Mouse (Mus musculus) embryonic facial prominence, embryonic 14.5 days (tissue): ENCODE data around the gene Lrfn2. TPM values are rescaled to one million over a fixed set of nuclear protein-coding genes. Genes with fewer than 3 reads are reported as not detected.

Experiments used
- ATAC-seq: fragments of 200-750 bp; cut with Nextera tagmentation; 2 replicates; pipeline ENCODE4 v1.8.0; 2017; ENCODE audit warnings: low read depth, moderate number of reproducible peaks, moderate TSS enrichment
- DNase-seq: peaks from one replicate; pipeline ENCODE4 v3.0.0-alpha.2; 2015; ENCODE audit warnings: low spot score
- H3K27ac ChIP-seq: fragments of 300-500 bp; sonication (generic); replicated peaks from 2 replicates; pipeline ENCODE4 v1.5.1; 2014; ENCODE audit warnings: low read depth, mild to moderate bottlenecking, low read length, moderate library complexity
- H3K27me3 ChIP-seq: fragments of 300-500 bp; sonication (generic); replicated peaks from 2 replicates; pipeline ENCODE4 v1.6.1; 2014; ENCODE audit warnings: low read length; ENCODE audit not compliant: control insufficient read depth, insufficient read depth
- H3K36me3 ChIP-seq: fragments of 300-500 bp; sonication (generic); 2 replicates; pipeline ENCODE4 v1.6.1; 2014; ENCODE audit warnings: low read length, mixed read lengths; ENCODE audit not compliant: control insufficient read depth, insufficient read depth
- H3K4me1 ChIP-seq: fragments of 300-500 bp; sonication (generic); 2 replicates; pipeline ENCODE4 v1.6.1; 2014; ENCODE audit warnings: antibody characterized with exemption, low read length; ENCODE audit not compliant: control insufficient read depth, insufficient read depth
- H3K4me2 ChIP-seq: fragments of 300-500 bp; sonication (generic); 2 replicates; pipeline ENCODE4 v1.6.1; 2014; ENCODE audit warnings: low read depth, mild to moderate bottlenecking, low read length, moderate library complexity, mixed read lengths
- H3K4me3 ChIP-seq: fragments of 300-500 bp; sonication (generic); 2 replicates; pipeline ENCODE4 v1.5.1; 2014; ENCODE audit warnings: low read depth, mild to moderate bottlenecking, low read length
- H3K9ac ChIP-seq: fragments of 300-500 bp; sonication (generic); 2 replicates; pipeline ENCODE4 v1.6.1; 2014; ENCODE audit warnings: low read depth, mild to moderate bottlenecking, low read length, moderate library complexity, mixed read lengths
- H3K9me3 ChIP-seq: fragments of 300-500 bp; sonication (generic); 2 replicates; pipeline ENCODE4 v1.6.1; 2016; ENCODE audit warnings: low read length; ENCODE audit not compliant: control insufficient read depth
- WGBS: fragments of 180-500 bp; shearing (Covaris S2); extraction: QIAGEN DNeasy Blood & Tissue Kit; methylation state at CpG from one replicate; pipeline ENCODE4 v1.1.7; 2014; 5-methylcytosine and 5-hydroxymethylcytosine counted together
- polyA plus RNA-seq: library from polyadenylated mRNA; unstranded; fragments of >200 nt; fragmentation: Nextera tagmentation; extraction: Ambion mirVana; gene quantifications from 2 replicates; pipeline ENCODE4 v1.2.1, GENCODE M21; 2014

Gene Lrfn2
- polyA plus RNA-seq, 1 experiment from 2014 or later = 0.79 TPM

DNA sequence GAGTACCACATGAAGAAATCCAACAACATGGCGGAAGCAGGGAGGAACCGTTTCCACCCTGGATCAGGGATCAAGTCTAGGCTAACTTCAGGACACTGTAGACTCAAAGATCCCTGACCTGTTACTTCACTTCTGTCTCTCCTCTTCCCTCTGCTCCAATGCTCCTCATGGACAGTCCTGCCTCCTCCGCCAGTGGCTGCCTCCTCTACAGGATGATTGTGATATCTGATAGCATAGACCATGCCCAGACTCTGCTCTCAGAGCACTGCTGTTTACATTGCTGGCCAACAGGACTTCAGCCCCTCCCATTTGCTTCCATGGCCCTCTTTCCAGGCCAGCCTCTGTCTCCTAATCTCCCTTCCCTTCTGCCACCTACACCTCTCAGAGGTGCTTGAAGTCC is 132.9 kb downstream of the Lrfn2 start:
- H3K4me3 ChIP-seq = no peak overlapping the region
- no peaks in the 10 kb centered on the region for H3K9me3 ChIP-seq

DNA sequence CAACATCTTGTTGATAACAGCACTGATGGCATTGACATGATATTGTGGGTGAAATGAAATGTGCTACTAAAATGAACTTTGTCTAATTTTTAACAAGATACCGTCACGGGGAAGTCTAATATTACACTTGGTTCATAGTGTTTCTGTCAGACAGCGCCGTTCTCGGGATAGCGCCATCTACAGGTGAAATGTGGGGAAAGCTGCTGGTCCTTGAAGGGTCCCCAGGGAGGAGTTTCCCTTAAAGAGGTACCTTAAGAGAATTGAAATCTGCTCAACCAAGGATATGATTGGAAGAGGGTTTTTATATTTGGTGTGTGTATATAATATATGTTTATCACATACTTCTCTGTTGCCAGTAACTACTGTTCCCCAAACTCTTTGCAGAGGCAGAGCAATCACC is 134.6 kb downstream of the Lrfn2 start:
- no peaks in the 10 kb centered on the region for H3K27me3 ChIP-seq
- no peaks in the 10 kb centered on the region for H3K36me3 ChIP-seq
- H3K4me3 ChIP-seq = no peak overlapping the region
- WGBS = 62% methylated on average over 6 of the region's 6 CpGs
- H3K9me3 ChIP-seq = no peaks in the 10 kb centered on the region
- no peaks in the 10 kb centered on the region for H3K4me1 ChIP-seq
- no peak for ATAC-seq
- DNase-seq = no peak
- H3K27ac ChIP-seq = no peak overlapping the region
- no peak overlapping the region for H3K9ac ChIP-seq
- no peak overlapping the region for H3K4me2 ChIP-seq

More for the DNA sequence above, 132.9 kb downstream of the Lrfn2 start:
- DNase-seq (no peak), ATAC-seq (no peak)
- Histone ChIP-seq H3K9ac (no peak overlapping the region), H3K4me1 (no peaks in the 10 kb centered on the region), H3K27me3 (no peaks in the 10 kb centered on the region), H3K36me3 (no peaks in the 10 kb centered on the region), H3K4me2 (no peak overlapping the region), H3K27ac (no peak overlapping the region)
- WGBS = 84% methylated on average over 3 of the region's 3 CpGs

DNA sequence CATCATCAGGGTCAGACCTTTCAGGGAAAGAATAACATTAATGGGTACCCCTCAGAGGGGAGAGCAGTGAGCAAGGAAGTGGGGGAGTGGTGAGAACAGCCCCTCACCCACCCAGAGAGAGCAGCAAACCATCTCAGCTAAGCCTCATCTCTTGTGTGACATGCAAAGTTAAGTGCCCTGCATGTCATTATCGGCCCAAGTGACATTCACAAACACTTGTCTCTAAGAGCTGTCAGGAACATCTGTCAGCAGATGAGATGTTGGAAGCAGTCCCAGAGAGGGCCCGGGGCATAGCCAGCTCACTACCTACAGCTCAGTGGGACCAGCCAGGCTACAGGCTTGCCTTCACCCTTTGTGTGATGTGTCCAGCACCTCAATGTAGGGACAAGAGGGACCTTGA is 146.0 kb downstream of the Lrfn2 start:
- H3K4me3 ChIP-seq = no peak overlapping the region
- H3K4me1 ChIP-seq = no peaks in the 10 kb centered on the region
- peak; percentile 13 for DNase-seq
- no peak overlapping the region for H3K9ac ChIP-seq
- 59% methylated on average over 2 of the region's 2 CpGs for WGBS
- ATAC-seq = no peak
- H3K27me3 ChIP-seq = no peaks in the 10 kb centered on the region
- H3K36me3 ChIP-seq = no peaks in the 10 kb centered on the region
- no peak overlapping the region for H3K4me2 ChIP-seq
- H3K27ac ChIP-seq = no peak overlapping the region
- H3K9me3 ChIP-seq = no peaks in the 10 kb centered on the region

DNA sequence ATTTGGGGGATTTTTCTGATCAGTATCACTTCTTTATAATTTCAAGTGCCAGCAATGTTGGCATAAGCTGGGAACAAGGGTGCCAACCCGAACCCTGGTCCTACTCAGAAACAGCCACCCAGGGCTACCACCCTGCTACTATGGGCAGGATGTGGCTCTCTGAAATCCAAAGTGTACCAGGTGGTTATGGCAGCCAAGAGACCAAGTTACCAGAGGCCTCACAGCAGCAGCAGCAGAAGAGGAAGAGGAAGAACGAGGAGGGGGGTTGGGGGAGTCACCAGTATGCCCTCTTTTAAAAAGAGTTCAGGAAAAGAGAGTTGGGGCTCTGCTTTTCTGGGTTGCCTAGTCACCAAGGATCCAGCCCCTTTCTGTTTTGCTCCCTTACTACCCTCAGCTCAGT is 147.5 kb downstream of the Lrfn2 start:
- H3K9me3 ChIP-seq = no peaks in the 10 kb centered on the region
- H3K4me3 ChIP-seq = no peak overlapping the region
- no peaks in the 10 kb centered on the region for H3K27me3 ChIP-seq
- ATAC-seq (no peak), DNase-seq (no peak)
- H3K9ac ChIP-seq = no peak overlapping the region
- 52% methylated on average over 2 of the region's 2 CpGs for WGBS
- H3K36me3 ChIP-seq = no peaks in the 10 kb centered on the region
- no peak overlapping the region for H3K4me2 ChIP-seq
- no peaks in the 10 kb centered on the region for H3K4me1 ChIP-seq
- H3K27ac ChIP-seq = no peak overlapping the region

DNA sequence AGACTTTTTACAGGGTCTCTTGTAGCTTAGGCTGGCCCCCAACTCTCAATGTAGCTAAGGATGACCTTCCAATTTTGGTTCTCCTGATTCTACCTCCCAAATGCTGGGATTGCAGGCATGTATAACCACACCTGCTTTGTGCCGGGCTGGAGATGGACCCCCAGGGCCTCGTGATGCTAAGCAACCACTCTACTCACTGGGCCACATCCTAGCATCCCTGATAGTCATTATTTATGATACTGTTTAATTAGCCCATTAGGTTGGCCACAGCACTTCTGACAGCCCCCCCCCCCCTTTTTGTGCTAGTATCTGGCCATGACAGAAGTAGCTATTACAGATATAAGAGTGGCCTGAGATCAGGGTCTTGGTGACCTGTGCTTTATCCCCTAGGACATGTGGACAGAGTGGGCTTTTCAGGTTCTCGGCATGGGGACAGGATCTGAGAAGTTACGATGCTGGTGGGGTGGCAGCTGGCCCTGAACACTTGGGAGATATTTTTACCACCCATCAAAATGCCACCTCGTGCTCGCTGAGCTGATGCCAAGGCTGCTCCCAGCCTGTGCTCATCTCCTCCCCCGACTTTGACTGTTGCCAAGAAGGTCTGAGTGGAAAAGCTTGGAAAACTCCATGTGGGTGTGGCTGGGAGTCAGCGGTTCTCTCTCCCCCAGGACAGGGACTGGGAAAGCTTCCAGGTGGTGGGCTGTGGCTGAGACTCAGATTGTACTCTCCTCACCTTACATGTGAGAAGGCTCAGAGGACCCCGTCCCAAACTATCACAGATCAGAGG is 151.6 kb downstream of the Lrfn2 start:
- Histone ChIP-seq H3K9ac (no peak overlapping the region), H3K27ac (no peak overlapping the region), H3K27me3 (no peaks in the 10 kb centered on the region), H3K4me2 (no peak overlapping the region), H3K4me1 (no peaks in the 10 kb centered on the region), H3K36me3 (no peaks in the 10 kb centered on the region), H3K4me3 (no peak overlapping the region), H3K9me3 (no peaks in the 10 kb centered on the region)
- ATAC-seq (no peak), DNase-seq (peak; percentile 53)
- 64% methylated on average over 9 of the region's 9 CpGs for WGBS

DNA sequence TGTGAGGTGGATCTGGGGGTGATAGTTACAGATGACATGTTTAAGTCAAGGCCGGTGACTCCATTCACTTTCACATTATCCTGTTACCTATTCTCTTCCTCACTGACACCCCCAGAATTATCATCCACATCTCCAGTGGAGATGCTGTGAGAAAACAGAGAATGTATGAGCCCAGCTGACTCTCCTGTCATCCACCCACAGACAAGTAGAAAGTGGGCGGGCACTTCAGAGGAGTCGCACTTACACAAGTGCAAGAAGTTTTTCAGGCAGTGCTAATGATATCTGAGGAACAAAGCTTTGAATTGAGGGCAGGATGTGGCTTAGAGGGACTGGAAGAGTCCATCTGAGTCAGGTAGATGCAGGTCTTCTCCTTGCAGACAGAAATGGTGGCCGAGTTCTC is 152.9 kb downstream of the Lrfn2 start:
- DNase-seq = no peak
- no peak overlapping the region for H3K4me2 ChIP-seq
- no peak overlapping the region for H3K9ac ChIP-seq
- H3K4me1 ChIP-seq = no peaks in the 10 kb centered on the region
- ATAC-seq = no peak
- H3K4me3 ChIP-seq = no peak overlapping the region
- 83% methylated on average over 4 of the region's 4 CpGs for WGBS
- no peaks in the 10 kb centered on the region for H3K36me3 ChIP-seq
- no peak overlapping the region for H3K27ac ChIP-seq
- 0 out of 2 replicates have a peak, but pooled peaks cover 5% of the 10 kb centered on the region for H3K9me3 ChIP-seq
- no peaks in the 10 kb centered on the region for H3K27me3 ChIP-seq

DNA sequence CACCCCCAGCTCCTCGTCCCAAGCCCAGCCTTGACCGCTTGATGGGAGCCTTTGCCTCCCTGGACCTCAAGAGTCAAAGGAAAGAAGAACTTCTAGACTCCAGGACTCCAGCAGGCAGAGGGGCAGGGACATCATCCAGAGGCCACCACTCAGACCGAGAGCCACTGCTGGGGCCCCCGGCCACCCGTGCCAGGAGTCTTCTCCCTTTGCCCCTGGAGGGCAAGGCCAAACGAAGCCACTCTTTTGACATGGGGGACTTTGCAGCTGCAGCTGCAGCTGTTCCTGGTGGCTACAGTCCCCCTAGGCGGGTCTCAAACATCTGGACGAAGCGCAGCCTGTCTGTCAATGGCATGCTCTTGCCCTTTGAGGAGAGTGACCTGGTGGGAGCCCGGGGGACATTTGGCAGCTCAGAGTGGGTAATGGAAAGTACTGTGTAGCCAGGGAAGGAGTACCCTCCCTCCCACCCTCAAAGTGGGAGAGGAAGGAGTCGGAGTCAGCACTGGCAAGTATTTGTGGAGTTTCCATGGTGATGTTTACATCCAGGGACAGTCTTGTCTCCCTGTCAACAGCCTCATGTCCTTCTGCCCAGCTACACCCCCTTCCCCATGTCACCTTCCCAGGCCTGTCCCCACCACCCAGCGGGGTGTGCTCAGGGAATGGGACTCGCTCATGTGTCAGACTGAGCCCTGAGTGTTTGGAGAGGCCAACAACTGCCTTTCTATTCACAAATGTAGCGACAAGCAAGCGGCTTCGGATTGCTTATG is 164.8 kb downstream of the Lrfn2 start:
- no peak overlapping the region for H3K27ac ChIP-seq
- H3K9ac ChIP-seq = no peak overlapping the region
- no peaks in the 10 kb centered on the region for H3K9me3 ChIP-seq
- no peaks in the 10 kb centered on the region for H3K4me1 ChIP-seq
- no peak overlapping the region for H3K4me2 ChIP-seq
- ATAC-seq (no peak), DNase-seq (no peak)
- H3K27me3 ChIP-seq = no peaks in the 10 kb centered on the region
- WGBS = 67% methylated on average over 15 of the region's 16 CpGs
- H3K36me3 ChIP-seq = no peaks in the 10 kb centered on the region
- no peak overlapping the region for H3K4me3 ChIP-seq

DNA sequence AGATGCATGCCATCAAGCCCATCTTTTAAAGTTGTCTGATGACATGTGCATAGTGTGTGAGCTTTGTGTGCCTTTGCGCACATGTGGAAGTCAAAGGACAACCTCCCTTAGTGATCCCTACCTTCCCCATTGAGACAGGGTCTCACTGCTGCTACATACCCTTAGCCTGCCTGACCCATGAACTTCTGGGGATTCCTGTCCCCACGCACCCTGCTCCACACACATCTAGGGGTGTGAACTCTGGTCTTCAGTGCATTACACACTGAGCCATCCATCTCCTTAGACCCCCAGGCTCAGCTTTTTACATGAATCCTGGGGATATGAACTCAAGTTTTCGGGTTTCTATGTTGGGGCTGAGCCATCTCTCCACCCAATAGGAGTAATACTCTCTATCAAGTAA is 179.2 kb downstream of the Lrfn2 start:
- no peak for ATAC-seq

More for the DNA sequence above, 179.2 kb downstream of the Lrfn2 start:
- no peak overlapping the region for H3K27ac ChIP-seq
- no peaks in the 10 kb centered on the region for H3K4me1 ChIP-seq
- no peaks in the 10 kb centered on the region for H3K9me3 ChIP-seq
- no peak for DNase-seq
- H3K36me3 ChIP-seq = no peaks in the 10 kb centered on the region
- no peak overlapping the region for H3K9ac ChIP-seq
- no peak overlapping the region for H3K4me3 ChIP-seq
- H3K27me3 ChIP-seq = no peaks in the 10 kb centered on the region
- no peak overlapping the region for H3K4me2 ChIP-seq
- WGBS = 88% methylated on average over 3 of the region's 3 CpGs
